Mouse (Mus musculus) embryonic facial prominence, embryonic 12.5 days (tissue): ENCODE results near the gene Bet1l. TPM values are rescaled to one million over a fixed set of nuclear protein-coding genes. Genes with fewer than 3 reads are reported as not detected.
A peak's percentile ranks its signal among the peaks of the same experiment; 100 is the strongest.

ENCODE experiments used
- ATAC-seq: fragments of 200-750 bp; cut with Nextera tagmentation; 2 replicates; pipeline ENCODE4 v1.8.0; 2017; ENCODE audit not compliant: insufficient number of reproducible peaks, insufficient read depth, low FRiP score, low TSS enrichment
- H3K27ac ChIP-seq: fragments of 300-500 bp; sonication (generic); 2 replicates; pipeline ENCODE4 v1.5.1; 2016; ENCODE audit warnings: mild to moderate bottlenecking
- H3K27me3 ChIP-seq: fragments of 300-500 bp; sonication (generic); 2 replicates; pipeline ENCODE4 v1.6.1; 2016; ENCODE audit warnings: mild to moderate bottlenecking, moderate library complexity
- H3K36me3 ChIP-seq: fragments of 300-500 bp; sonication (generic); 2 replicates; pipeline ENCODE4 v1.6.1; 2016; ENCODE audit warnings: mild to moderate bottlenecking
- H3K4me1 ChIP-seq: fragments of 300-500 bp; sonication (generic); 2 replicates; pipeline ENCODE4 v1.6.1; 2016
- H3K4me2 ChIP-seq: fragments of 300-500 bp; sonication (generic); replicated peaks from 2 replicates; pipeline ENCODE4 v1.6.1; 2016; ENCODE audit warnings: mild to moderate bottlenecking, moderate library complexity
- H3K4me3 ChIP-seq: fragments of 300-500 bp; sonication (generic); 2 replicates; pipeline ENCODE4 v1.5.1; 2016; ENCODE audit warnings: mild to moderate bottlenecking
- H3K9ac ChIP-seq: fragments of 300-500 bp; sonication (generic); 2 replicates; pipeline ENCODE4 v1.6.1; 2016; ENCODE audit warnings: mild to moderate bottlenecking, moderate library complexity
- H3K9me3 ChIP-seq: fragments of 300-500 bp; sonication (generic); 2 replicates; pipeline ENCODE4 v1.6.1; 2016; ENCODE audit warnings: mild to moderate bottlenecking, moderate library complexity
- WGBS: fragments of 180-500 bp; shearing (Covaris S2); methylation state at CpG from one replicate; pipeline ENCODE4 v1.1.7; 2016; 5-methylcytosine and 5-hydroxymethylcytosine counted together
- polyA plus RNA-seq: library from polyadenylated mRNA; unstranded; fragments of >200 nt; fragmentation: Nextera tagmentation; extraction: Ambion mirVana; gene quantifications from 2 replicates; pipeline ENCODE4 v1.2.1, GENCODE M21; 2016

Bet1l gene
- polyA plus RNA-seq, 1 experiment from 2014 or later: 36.0 TPM

- no peak within 1 kb of the TSS for H3K9ac ChIP-seq
- no peaks in the 10 kb centered on the region for H3K9me3 ChIP-seq
These were observed 12.3 kb downstream of the Bet1l start, which contains the start of gene Scgb1c1 for GRCm38 (mm10) chr7:140844905-140845665. Scgb1c1 (plus strand) TSS chr7:140845547.

GRCm38 (mm10) chr7:140843806-140844205, 13.6 kb downstream of the Bet1l start:
- Histone ChIP-seq H3K4me1 (no peaks in the 10 kb centered on the region; the same call in 1 of the 2 replicates), H3K4me3 (no peak overlapping the region), H3K27ac (no peak overlapping the region), H3K9ac (no peak overlapping the region), H3K9me3 (no peaks in the 10 kb centered on the region), H3K36me3 (no peaks in the 10 kb centered on the region), H3K27me3 (peaks cover 27% of the 10 kb centered on the region), H3K4me2 (no peak overlapping the region)
- 79% methylated on average over 7 of the region's 7 CpGs for WGBS
- ATAC-seq: no peak

More at GRCm38 (mm10) chr7:140844905-140845665, 12.3 kb downstream of the Bet1l start, which contains the start of gene Scgb1c1:
- H3K4me2 ChIP-seq: no peak within 1 kb of the TSS
- H3K36me3 ChIP-seq: no peaks in the 10 kb centered on the region
- ATAC-seq: peak; percentile 66
- no peak within 1 kb of the TSS for H3K27ac ChIP-seq
- H3K27me3 ChIP-seq: peaks cover 27% of the 10 kb centered on the region
- H3K4me3 ChIP-seq: no peak within 1 kb of the TSS
- no peaks in the 10 kb centered on the region; the same call in 1 of the 2 replicates for H3K4me1 ChIP-seq
- 31% methylated on average over 14 of the region's 14 CpGs for WGBS

GRCm38 (mm10) chr7:140840750-140841735, 16.3 kb downstream of the Bet1l start:
- no peak overlapping the region for H3K4me2 ChIP-seq
- no peak for ATAC-seq
- no peak overlapping the region for H3K4me3 ChIP-seq
- no peaks in the 10 kb centered on the region; the same call in 1 of the 2 replicates for H3K4me1 ChIP-seq
- no peak overlapping the region for H3K9ac ChIP-seq
- no peaks in the 10 kb centered on the region for H3K36me3 ChIP-seq
- 36% methylated on average over 19 of the region's 19 CpGs for WGBS
- peaks cover 27% of the 10 kb centered on the region for H3K27me3 ChIP-seq
- no peak overlapping the region for H3K27ac ChIP-seq
- no peaks in the 10 kb centered on the region for H3K9me3 ChIP-seq

GRCm38 (mm10) chr7:140839556-140839955, 17.8 kb downstream of the Bet1l start:
- no peak overlapping the region for H3K9ac ChIP-seq
- no peak for ATAC-seq
- no peak overlapping the region for H3K27ac ChIP-seq
- peaks cover 27% of the 10 kb centered on the region for H3K27me3 ChIP-seq
- no peaks in the 10 kb centered on the region for H3K36me3 ChIP-seq
- H3K4me1 ChIP-seq: no peaks in the 10 kb centered on the region; the same call in 1 of the 2 replicates
- no peaks in the 10 kb centered on the region for H3K9me3 ChIP-seq
- no peak overlapping the region for H3K4me2 ChIP-seq
- H3K4me3 ChIP-seq: no peak overlapping the region
- WGBS: 56% methylated on average over 5 of the region's 5 CpGs

GRCm38 (mm10) chr7:140836243-140837115, 20.9 kb downstream of the Bet1l start:
- 88% methylated on average over 9 of the region's 9 CpGs for WGBS
- ATAC-seq: no peak
- H3K4me2 ChIP-seq: no peak overlapping the region
- H3K4me1 ChIP-seq: no peaks in the 10 kb centered on the region; the same call in 1 of the 2 replicates
- H3K36me3 ChIP-seq: no peaks in the 10 kb centered on the region
- H3K27ac ChIP-seq: no peak overlapping the region
- no peaks in the 10 kb centered on the region for H3K9me3 ChIP-seq
- H3K27me3 ChIP-seq: peaks cover 9% of the 10 kb centered on the region
- no peak overlapping the region for H3K4me3 ChIP-seq
- H3K9ac ChIP-seq: no peak overlapping the region

- ATAC-seq: no peak
- Histone ChIP-seq H3K4me1 (no peaks in the 10 kb centered on the region), H3K36me3 (no peaks in the 10 kb centered on the region), H3K9me3 (no peaks in the 10 kb centered on the region), H3K27ac (no peak overlapping the region), H3K27me3 (peaks cover 2% of the 10 kb centered on the region), H3K4me2 (no peak overlapping the region), H3K9ac (no peak overlapping the region), H3K4me3 (no peak overlapping the region)
- WGBS: 73% methylated on average over 2 of the region's 2 CpGs
These were observed 21.7 kb downstream of the Bet1l start for GRCm38 (mm10) chr7:140835758-140836087.

GRCm38 (mm10) chr7:140834968-140835757, 22.2 kb downstream of the Bet1l start, which contains the start of gene Urah:
Urah (plus strand) TSS chr7:140835018.
- Histone ChIP-seq H3K36me3 (no peaks in the 10 kb centered on the region), H3K27ac (no peak within 1 kb of the TSS), H3K9ac (no peak within 1 kb of the TSS), H3K9me3 (no peaks in the 10 kb centered on the region), H3K4me3 (no peak within 1 kb of the TSS), H3K4me1 (no peaks in the 10 kb centered on the region), H3K4me2 (no peak within 1 kb of the TSS), H3K27me3 (no peaks in the 10 kb centered on the region; the same call in none of the 2 replicates)
- no peak for ATAC-seq
- WGBS: 35% methylated on average over 20 of the region's 20 CpGs

- no peaks in the 10 kb centered on the region for H3K9me3 ChIP-seq
- H3K4me1 ChIP-seq: no peaks in the 10 kb centered on the region
- H3K4me2 ChIP-seq: no peak overlapping the region
- WGBS: 79% methylated on average over 4 of the region's 4 CpGs
- H3K4me3 ChIP-seq: no peak overlapping the region
- H3K9ac ChIP-seq: no peak overlapping the region
- ATAC-seq: no peak
- no peak overlapping the region for H3K27ac ChIP-seq
- no peaks in the 10 kb centered on the region for H3K36me3 ChIP-seq
- H3K27me3 ChIP-seq: no peaks in the 10 kb centered on the region
These were observed 24.0 kb downstream of the Bet1l start for GRCm38 (mm10) chr7:140833341-140833740.

GRCm38 (mm10) chr7:140831447-140831846, 25.9 kb downstream of the Bet1l start:
- WGBS: 70% methylated on average over 6 of the region's 6 CpGs
- no peak for ATAC-seq
- H3K36me3 ChIP-seq: no peaks in the 10 kb centered on the region

GRCm38 (mm10) chr7:140828171-140828881, 29.1 kb downstream of the Bet1l start:
- H3K4me3 ChIP-seq: no peak overlapping the region
- H3K4me1 ChIP-seq: no peaks in the 10 kb centered on the region
- no peak overlapping the region for H3K9ac ChIP-seq
- H3K27me3 ChIP-seq: no peaks in the 10 kb centered on the region
- H3K9me3 ChIP-seq: no peaks in the 10 kb centered on the region
- ATAC-seq: no peak
- H3K27ac ChIP-seq: no peak overlapping the region
- no peaks in the 10 kb centered on the region for H3K36me3 ChIP-seq
- 45% methylated on average over 8 of the region's 8 CpGs for WGBS
- H3K4me2 ChIP-seq: no peak overlapping the region

More at GRCm38 (mm10) chr7:140831447-140831846, 25.9 kb downstream of the Bet1l start:
- Histone ChIP-seq H3K27ac (no peak overlapping the region), H3K4me1 (no peaks in the 10 kb centered on the region), H3K9ac (no peak overlapping the region), H3K4me2 (no peak overlapping the region), H3K27me3 (no peaks in the 10 kb centered on the region), H3K4me3 (no peak overlapping the region), H3K9me3 (no peaks in the 10 kb centered on the region)
